Mouse (Mus musculus) CH12.LX (cell line): ENCODE measurements around the gene Rhox8. TPM values are rescaled to one million over a fixed set of nuclear protein-coding genes. Genes with fewer than 3 reads are reported as not detected.
"Not testable (repeated sequence)": the region's sequence is repeated elsewhere in the genome, so short reads cannot be mapped to it uniquely, and the experiment has no call there.

Experiments used
- DNase-seq: peaks from one replicate; pipeline ENCODE4 v3.0.0-alpha.2; 2013; ENCODE audit errors: extremely low read depth
- H3K27ac ChIP-seq: 2 replicates; pipeline ENCODE4 v1.5.1; 2012; ENCODE audit warnings: low read depth, mild to moderate bottlenecking, control low read depth, moderate library complexity; ENCODE audit not compliant: insufficient read depth
- H3K27me3 ChIP-seq: replicated peaks from 2 replicates; pipeline ENCODE3; 2012; ENCODE audit warnings: inconsistent platforms
- H3K36me3 ChIP-seq, 2 experiments: replicated peaks in 1 of 2; 2 replicates each; pipeline versions ENCODE3 to v1.6.1; 2012; ENCODE audit warnings: inconsistent platforms in 1 of 2, low read length in 1 of 2, mild to moderate bottlenecking in 1 of 2, mixed read lengths in 1 of 2, moderate library complexity in 1 of 2; ENCODE audit not compliant: control insufficient read depth in 1 of 2, insufficient read depth in 1 of 2
- H3K4me1 ChIP-seq, 2 experiments: 2 replicates each; pipeline ENCODE4 v1.6.1; 2012; ENCODE audit warnings: inconsistent platforms in 1 of 2, moderate library complexity in 1 of 2; ENCODE audit not compliant: insufficient read depth in 2 of 2, control insufficient read depth in 1 of 2
- H3K4me2 ChIP-seq: 2 replicates; pipeline ENCODE4 v1.6.1; 2012; ENCODE audit warnings: low read depth, mild to moderate bottlenecking, control low read depth; ENCODE audit not compliant: poor library complexity, insufficient read depth, severe bottlenecking
- H3K4me3 ChIP-seq, 3 experiments: fragments of 150-350 bp in 1 of 3; sonication (generic) in 1 of 3; replicated peaks in 1 of 3; 2 replicates each; pipeline versions ENCODE3 to v1.5.1; 2011 to 2012; ENCODE audit warnings: low read depth in 2 of 3, low read length in 2 of 3, mild to moderate bottlenecking in 2 of 3, moderate library complexity in 2 of 3, control low read depth in 1 of 3, improper control_type of control experiment in 1 of 3, inconsistent platforms in 1 of 3, mixed read lengths in 1 of 3; ENCODE audit not compliant: poor library complexity in 1 of 3
- H3K79me2 ChIP-seq: replicated peaks from 2 replicates; pipeline ENCODE4 v1.6.1; 2012; ENCODE audit warnings: mild to moderate bottlenecking, moderate library complexity; ENCODE audit not compliant: control insufficient read depth, poor library complexity, insufficient read depth, severe bottlenecking; ENCODE audit errors: extremely low read depth
- H3K9ac ChIP-seq: 2 replicates; pipeline ENCODE4 v1.6.1; 2012; ENCODE audit warnings: low read depth, mild to moderate bottlenecking, control low read depth, moderate library complexity; ENCODE audit not compliant: insufficient read depth
- H3K9me3 ChIP-seq: replicated peaks from 2 replicates; pipeline ENCODE3; 2012; ENCODE audit warnings: low read length, inconsistent platforms, mixed read lengths
- CTCF ChIP-seq, 2 experiments: IDR thresholded peaks in 1 of 2; conservative IDR thresholded peaks in 1 of 2; 2 replicates each; pipeline ENCODE4 v1.5.1; 2011 to 2012; ENCODE audit warnings: low read depth in 2 of 2, low read length in 2 of 2, improper control_type of control experiment in 1 of 2, inconsistent platforms in 1 of 2, mild to moderate bottlenecking in 1 of 2, moderate library complexity in 1 of 2
- IRF4 ChIP-seq: IDR thresholded peaks from 2 replicates; pipeline ENCODE4 v1.6.1; 2014; ENCODE audit warnings: low read depth, mild to moderate bottlenecking, inconsistent platforms, low read length, improper control_type of control experiment
- JUN ChIP-seq: IDR thresholded peaks from 2 replicates; pipeline ENCODE4 v1.6.1; 2011; ENCODE audit warnings: low read depth, mild to moderate bottlenecking, low read length, improper control_type of control experiment, moderate library complexity; ENCODE audit not compliant: insufficient read depth
- MAFK ChIP-seq: IDR thresholded peaks from 2 replicates; pipeline ENCODE4 v1.6.1; 2011; ENCODE audit warnings: low read length, improper control_type of control experiment; ENCODE audit not compliant: insufficient replicate concordance
- MYC ChIP-seq: IDR thresholded peaks from 2 replicates; pipeline ENCODE4 v1.6.1; 2011; ENCODE audit warnings: low read depth, mild to moderate bottlenecking, improper control_type of control experiment, low read length
- RAD21 ChIP-seq: IDR thresholded peaks from 2 replicates; pipeline ENCODE4 v1.6.1; 2011; ENCODE audit warnings: low read depth, mild to moderate bottlenecking, low read length, improper control_type of control experiment, moderate library complexity
- UBTF ChIP-seq: IDR thresholded peaks from 2 replicates; pipeline ENCODE4 v1.6.1; 2012; ENCODE audit warnings: low read depth, mild to moderate bottlenecking, inconsistent platforms, low read length, improper control_type of control experiment, moderate library complexity
- USF1 ChIP-seq: IDR thresholded peaks from 2 replicates; pipeline ENCODE4 v1.6.1; 2014; ENCODE audit warnings: low read depth, mild to moderate bottlenecking, inconsistent platforms, low read length, improper control_type of control experiment
- ZC3H11A ChIP-seq: IDR thresholded peaks from 2 replicates; pipeline ENCODE4 v1.6.1; 2012; ENCODE audit warnings: low read depth, mild to moderate bottlenecking, inconsistent platforms, low read length, improper control_type of control experiment
- dilution Hi-C: fragments of 300-500 bp; cut with MboI; formaldehyde crosslinking; loops from 2 replicates; pipeline ENCODE4 v1.14.3; 2020; ENCODE audit warnings: low sequenced_read_pairs; ENCODE audit not compliant: extremely low pct_unique_long_range_greater_than_20kb, extremely low pct_ligation_motif_present
- in situ Hi-C: fragments of 300-500 bp; cut with MboI; formaldehyde crosslinking; loops from 3 replicates; pipeline ENCODE4 v1.14.3; 2019; ENCODE audit warnings: low sequenced_read_pairs, low pct_ligation_motif_present, low pct_unique_long_range_greater_than_20kb, mixed read lengths
- polyA plus RNA-seq: library from polyadenylated mRNA; unstranded; fragments of >175 nt; gene quantifications from 2 replicates; pipeline ENCODE4 v1.2.1, GENCODE M21; 2012; ENCODE audit warnings: low read depth; ENCODE audit not compliant: insufficient read length
- total RNA-seq, 2 experiments: library from RNA; depleted of rRNA; stranded (reverse); fragments of 300-350 nt in 1 of 2; fragments of >200 nt in 1 of 2; gene quantifications; 2 replicates each; pipeline ENCODE4 v1.2.3; 2012 to 2014

Rhox8 gene
- total and polyA plus RNA-seq, 3 experiments = 0.31 TPM; not detected in 2

GRCm38 (mm10) chrX:37903727-37904126 is 25.0 kb upstream of the Rhox8 start:
- TF ChIP-seq ZC3H11A = no peak
- no peak for TF ChIP-seq MAFK
- no peak for TF ChIP-seq USF1
- no peak for TF ChIP-seq UBTF
- TF ChIP-seq RAD21 = peak; percentile 39
- no peak for TF ChIP-seq IRF4
- no peak for TF ChIP-seq MYC
- peak in 1 of 2 experiments; percentile 47; a peak in 2 of 4 replicates for TF ChIP-seq CTCF (conservative IDR thresholded peaks at IDR 0.05 in 1 of 2, IDR thresholded peaks at IDR 0.05 in 1 of 2; ENCODE audit: low read depth in 2 of 2, low read length in 2 of 2)
- no peak for TF ChIP-seq JUN
- Histone ChIP-seq H3K9ac (no peak overlapping the region), H3K9me3 (no peaks in the 10 kb centered on the region), H3K79me2 (no peaks in the 10 kb centered on the region), H3K36me3 (no peaks in the 10 kb centered on the region), H3K4me2 (no peak overlapping the region), H3K4me3 (no peak overlapping the region), H3K4me1 (no peaks in the 10 kb centered on the region), H3K27ac (no peak overlapping the region), H3K27me3 (no peaks in the 10 kb centered on the region)
- in situ Hi-C loops (loop anchor here (10.0 kb wide), 1 partner anchor 81 kb away; no protein-coding TSS in a partner anchor), dilution Hi-C loops (no loop called here)
- DNase-seq = peak; percentile 1

- H3K4me1 ChIP-seq, dilution Hi-C loops, H3K27ac ChIP-seq, H3K36me3 ChIP-seq, DNase-seq, H3K9me3 ChIP-seq, H3K4me2 ChIP-seq, H3K9ac ChIP-seq, H3K79me2 ChIP-seq, H3K4me3 ChIP-seq, H3K27me3 ChIP-seq: not testable (repeated sequence)
- in situ Hi-C loops = loop anchor here (10.0 kb wide), 1 partner anchor 83 kb away; no protein-coding TSS in a partner anchor
Measured at GRCm38 (mm10) chrX:37901670-37902069, 22.9 kb upstream of the Rhox8 start, which contains the start of gene Rhox9. TSS of gene Rhox9 (minus strand) at chrX:37901770.

- H3K79me2 ChIP-seq, H3K4me3 ChIP-seq, H3K27me3 ChIP-seq, dilution Hi-C loops, H3K9ac ChIP-seq, H3K9me3 ChIP-seq, H3K36me3 ChIP-seq, DNase-seq, in situ Hi-C loops, H3K4me1 ChIP-seq, H3K4me2 ChIP-seq, H3K27ac ChIP-seq: not testable (repeated sequence)
Measured at GRCm38 (mm10) chrX:37897132-37897531, 18.4 kb upstream of the Rhox8 start, which contains the start of gene Rhox7b. TSS of gene Rhox7b (minus strand) at chrX:37897232.
